Mouse (Mus musculus) forebrain, postnatal 0 days (tissue): Measurements from ENCODE around the gene Scarb1. TPM values are rescaled to one million over a fixed set of nuclear protein-coding genes. Genes with fewer than 3 reads are reported as not detected.

Source experiments
- ATAC-seq: fragments of 200-750 bp; cut with Nextera tagmentation; 2 replicates; pipeline ENCODE4 v1.8.0; 2017; ENCODE audit warnings: mild to moderate bottlenecking, moderate library complexity
- DNase-seq: peaks from one replicate; pipeline ENCODE4 v3.0.0-alpha.2; 2015
- H3K27ac ChIP-seq: fragments of 300-500 bp; sonication (generic); 2 replicates; pipeline ENCODE4 v1.5.1; 2014; ENCODE audit warnings: low read depth, mild to moderate bottlenecking, antibody characterized with exemption, low read length, moderate library complexity, mixed read lengths
- H3K27me3 ChIP-seq: fragments of 300-500 bp; sonication (generic); 2 replicates; pipeline ENCODE4 v1.6.1; 2014; ENCODE audit warnings: mild to moderate bottlenecking, low read length, mixed read lengths; ENCODE audit not compliant: insufficient read depth
- H3K36me3 ChIP-seq: fragments of 300-500 bp; sonication (generic); 2 replicates; pipeline ENCODE4 v1.6.1; 2014; ENCODE audit warnings: mild to moderate bottlenecking, moderate library complexity; ENCODE audit not compliant: insufficient read depth
- H3K4me1 ChIP-seq: fragments of 300-500 bp; sonication (generic); 2 replicates; pipeline ENCODE4 v1.6.1; 2014; ENCODE audit warnings: antibody characterized with exemption; ENCODE audit not compliant: insufficient read depth
- H3K4me2 ChIP-seq: fragments of 300-500 bp; sonication (generic); 2 replicates; pipeline ENCODE4 v1.6.1; 2014; ENCODE audit warnings: low read depth, mild to moderate bottlenecking, moderate library complexity
- H3K4me3 ChIP-seq: fragments of 300-500 bp; sonication (generic); 2 replicates; pipeline ENCODE4 v1.5.1; 2014; ENCODE audit warnings: low read depth, low read length, mixed read lengths
- H3K9ac ChIP-seq: fragments of 300-500 bp; sonication (generic); 2 replicates; pipeline ENCODE4 v1.6.1; 2014; ENCODE audit warnings: mild to moderate bottlenecking
- H3K9me3 ChIP-seq: fragments of 300-500 bp; sonication (generic); 2 replicates; pipeline ENCODE4 v1.6.1; 2016; ENCODE audit warnings: low read length
- CTCF ChIP-seq: sonication (generic); IDR thresholded peaks from 2 replicates; pipeline ENCODE4 v1.5.1; 2016; ENCODE audit warnings: antibody characterized with exemption, control low read depth, low read depth
- WGBS: fragments of 180-500 bp; shearing (Covaris S2); extraction: QIAGEN DNeasy Blood & Tissue Kit; methylation state at CpG from one replicate; pipeline ENCODE4 v1.1.7; 2014; 5-methylcytosine and 5-hydroxymethylcytosine counted together
- polyA plus RNA-seq: library from polyadenylated mRNA; unstranded; fragments of >200 nt; fragmentation: Nextera tagmentation; extraction: Ambion mirVana; gene quantifications from 2 replicates; pipeline ENCODE4 v1.2.1, GENCODE M21; 2015
- total RNA-seq: library from RNA; depleted of rRNA; stranded (reverse); fragments of >200 nt; gene quantifications from 2 replicates; pipeline ENCODE4 v1.2.3, GENCODE M21; 2014

Gene Scarb1
- total and polyA plus RNA-seq, 2 experiments from 2014 or later, result 52.7 to 55.9 TPM

DNA sequence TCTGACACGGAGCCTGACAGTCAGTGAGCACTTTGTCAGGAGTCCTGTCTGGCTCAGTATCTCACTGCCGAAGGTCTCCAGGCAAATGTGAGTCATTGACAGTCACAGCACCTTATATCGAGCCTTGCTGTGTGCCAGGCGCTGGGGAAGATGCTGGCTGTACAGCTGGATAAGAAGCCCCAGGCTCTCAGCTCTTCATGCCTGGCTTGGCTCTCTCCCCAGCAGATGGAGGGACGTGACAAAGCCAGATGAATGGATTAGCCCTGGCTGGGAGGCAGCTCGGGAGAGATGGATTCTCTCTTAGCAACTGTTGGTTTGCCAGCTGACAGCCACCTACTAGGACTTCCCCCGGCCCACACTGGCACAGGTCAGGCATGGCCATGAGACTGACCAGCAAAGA is 78.3 kb downstream of the Scarb1 start:
- peak overlapping the region; percentile 21; the same call in 1 of the 2 replicates for H3K27ac ChIP-seq
- 21% methylated on average over 7 of the region's 7 CpGs for WGBS

DNA sequence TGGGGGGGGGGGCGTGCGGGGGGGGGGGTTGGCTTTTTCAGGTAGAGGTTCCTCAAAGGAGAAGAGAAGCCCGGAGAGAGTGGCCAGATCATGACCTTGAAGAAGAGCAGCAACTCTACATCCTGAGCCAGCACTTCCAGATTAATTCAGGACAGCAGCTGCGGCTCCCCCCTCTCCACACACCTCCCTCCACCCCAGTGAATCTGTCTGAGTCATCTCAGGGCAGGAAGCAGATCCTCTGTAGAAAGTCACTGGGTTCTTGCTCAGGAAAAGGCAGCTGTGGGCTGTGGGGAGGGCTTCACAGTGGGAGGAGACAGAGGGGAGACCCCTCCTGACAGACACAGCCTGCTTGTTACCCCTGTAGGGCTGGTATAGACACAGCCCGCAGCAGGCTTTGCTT is 87.0 kb downstream of the Scarb1 start:
- H3K9me3 ChIP-seq, result no peaks in the 10 kb centered on the region
- no peaks in the 10 kb centered on the region for H3K36me3 ChIP-seq
- TF ChIP-seq CTCF, result no peak
- no peak overlapping the region for H3K9ac ChIP-seq
- H3K27me3 ChIP-seq, result no peaks in the 10 kb centered on the region
- ATAC-seq, result no peak
- H3K4me3 ChIP-seq, result no peak overlapping the region
- no peak overlapping the region for H3K4me2 ChIP-seq
- DNase-seq, result no peak
- H3K4me1 ChIP-seq, result no peaks in the 10 kb centered on the region
- no peak overlapping the region for H3K27ac ChIP-seq
- WGBS, result 62% methylated on average over 5 of the region's 5 CpGs

More for the DNA sequence above, 78.3 kb downstream of the Scarb1 start:
- Histone ChIP-seq H3K4me2 (no peak overlapping the region), H3K4me3 (no peak overlapping the region), H3K36me3 (no peaks in the 10 kb centered on the region), H3K9ac (no peak overlapping the region), H3K27me3 (no peaks in the 10 kb centered on the region), H3K4me1 (peaks cover 10% of the 10 kb centered on the region), H3K9me3 (no peaks in the 10 kb centered on the region)
- DNase-seq (peak; percentile 79), ATAC-seq (peak; percentile 50)
- TF ChIP-seq CTCF, result no peak

DNA sequence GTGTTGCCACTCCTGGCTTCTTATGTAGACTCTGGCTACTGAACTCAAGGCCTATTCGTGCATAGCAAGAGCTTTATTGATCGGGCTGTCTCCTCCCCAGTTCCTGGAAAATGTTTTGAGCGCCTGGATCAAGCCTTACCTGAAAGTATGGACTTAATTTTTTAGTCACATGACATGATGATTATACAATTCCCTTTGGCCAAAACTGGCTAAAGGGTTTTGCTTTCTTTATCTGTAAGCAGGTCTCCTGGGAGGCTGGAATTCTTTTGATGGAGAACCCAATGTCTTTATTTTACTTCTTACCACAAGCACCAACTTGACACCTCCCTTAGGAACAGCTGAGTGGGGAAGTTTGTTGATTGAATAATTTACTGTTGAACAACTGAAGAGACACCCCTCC is 87.4 kb downstream of the Scarb1 start:
- Histone ChIP-seq H3K4me2 (no peak overlapping the region), H3K27me3 (no peaks in the 10 kb centered on the region), H3K4me3 (no peak overlapping the region), H3K36me3 (no peaks in the 10 kb centered on the region), H3K9ac (no peak overlapping the region), H3K4me1 (no peaks in the 10 kb centered on the region), H3K27ac (no peak overlapping the region), H3K9me3 (no peaks in the 10 kb centered on the region)
- TF ChIP-seq CTCF, result no peak
- DNase-seq (no peak), ATAC-seq (no peak)
- 88% methylated on average over 3 of the region's 3 CpGs for WGBS

DNA sequence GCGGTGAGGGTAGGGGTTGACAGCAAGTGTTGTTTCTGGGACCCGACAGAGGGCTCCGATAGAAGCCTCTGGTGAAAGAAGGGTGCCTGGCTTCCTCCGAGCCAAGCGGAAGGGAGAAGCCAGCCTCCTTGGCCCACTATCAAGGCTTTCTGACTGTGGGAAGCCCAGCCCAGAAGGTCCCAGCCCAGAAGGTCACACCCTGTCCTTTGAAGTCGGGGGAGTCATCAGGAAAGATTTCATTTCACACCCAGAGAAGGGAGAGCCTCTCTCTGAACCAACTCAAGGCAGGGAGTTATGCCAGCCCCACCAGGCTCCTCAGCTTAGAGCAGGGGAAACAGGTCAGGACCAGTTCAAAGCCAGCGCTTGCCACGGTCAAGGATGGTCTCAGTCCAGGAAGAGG is 88.2 kb downstream of the Scarb1 start:
- Histone ChIP-seq H3K4me2 (no peak overlapping the region), H3K27ac (no peak overlapping the region), H3K4me1 (no peaks in the 10 kb centered on the region), H3K27me3 (no peaks in the 10 kb centered on the region), H3K36me3 (no peaks in the 10 kb centered on the region), H3K9ac (no peak overlapping the region), H3K4me3 (no peak overlapping the region), H3K9me3 (no peaks in the 10 kb centered on the region)
- TF ChIP-seq CTCF, result no peak
- WGBS, result 84% methylated on average over 8 of the region's 8 CpGs
- DNase-seq (no peak), ATAC-seq (no peak)

DNA sequence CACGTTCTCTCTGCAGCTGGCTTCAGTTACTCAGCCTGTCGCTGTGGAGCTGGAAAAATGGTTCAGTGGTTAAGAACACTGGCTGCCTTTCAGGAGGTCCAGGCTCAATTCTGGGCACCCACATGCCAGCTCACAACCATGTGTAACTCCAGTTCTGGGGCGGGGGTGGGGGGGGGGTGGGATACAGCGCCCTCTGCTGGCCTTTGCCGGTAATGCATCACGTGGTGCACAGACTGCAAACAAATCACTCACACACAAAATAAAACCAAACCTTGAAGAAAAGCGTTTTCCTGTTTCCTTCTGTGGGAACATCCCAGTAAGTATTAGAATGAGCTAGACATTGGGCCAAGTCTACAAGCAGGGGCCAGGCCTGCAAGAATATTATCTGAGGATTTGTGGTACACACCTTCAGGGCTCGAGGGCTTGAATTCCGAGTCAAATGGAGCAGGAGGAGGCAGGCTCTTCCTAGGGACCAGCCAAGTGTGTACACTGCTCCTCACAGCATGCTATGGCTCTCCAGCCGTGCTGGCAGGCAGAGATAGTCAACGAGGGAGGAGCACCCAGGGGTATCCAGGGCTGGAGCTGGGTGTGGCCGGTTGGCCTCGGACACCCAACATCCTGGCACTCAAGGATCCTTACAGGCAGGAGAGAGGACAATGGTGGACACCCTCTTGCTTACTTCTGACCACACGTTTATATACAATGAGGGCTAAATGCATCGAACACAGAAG is 88.8 kb downstream of the Scarb1 start:
- no peak for ATAC-seq
- Histone ChIP-seq H3K27ac (peak overlapping the region; percentile 23; the same call in 1 of the 2 replicates), H3K4me3 (no peak overlapping the region), H3K9ac (no peak overlapping the region), H3K4me1 (no peaks in the 10 kb centered on the region), H3K27me3 (no peaks in the 10 kb centered on the region), H3K9me3 (no peaks in the 10 kb centered on the region), H3K36me3 (no peaks in the 10 kb centered on the region), H3K4me2 (no peak overlapping the region)
- peak; percentile 55 for TF ChIP-seq CTCF
- WGBS, result 62% methylated on average over 15 of the region's 15 CpGs
- no peak for DNase-seq

DNA sequence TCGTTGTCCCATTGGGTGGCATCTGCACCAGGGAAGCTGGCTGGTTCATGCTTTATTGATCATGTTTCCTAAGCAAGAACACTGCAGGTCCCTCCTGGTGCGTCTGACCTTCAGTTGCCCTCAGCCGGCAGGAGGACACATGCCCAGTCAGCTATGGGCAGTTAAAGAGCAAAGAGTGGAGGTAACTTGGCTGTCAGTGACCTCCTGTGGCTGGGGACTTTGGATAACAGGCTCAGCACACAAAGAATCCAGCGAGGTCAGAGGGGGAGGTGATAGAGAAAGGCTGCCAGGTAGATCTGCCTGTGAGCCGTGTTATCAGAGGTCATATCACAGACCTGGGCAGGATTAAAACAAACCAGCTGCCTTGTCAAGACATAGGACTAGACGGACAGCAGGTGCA is 91.7 kb downstream of the Scarb1 start:
- no peak overlapping the region for H3K9ac ChIP-seq

DNA sequence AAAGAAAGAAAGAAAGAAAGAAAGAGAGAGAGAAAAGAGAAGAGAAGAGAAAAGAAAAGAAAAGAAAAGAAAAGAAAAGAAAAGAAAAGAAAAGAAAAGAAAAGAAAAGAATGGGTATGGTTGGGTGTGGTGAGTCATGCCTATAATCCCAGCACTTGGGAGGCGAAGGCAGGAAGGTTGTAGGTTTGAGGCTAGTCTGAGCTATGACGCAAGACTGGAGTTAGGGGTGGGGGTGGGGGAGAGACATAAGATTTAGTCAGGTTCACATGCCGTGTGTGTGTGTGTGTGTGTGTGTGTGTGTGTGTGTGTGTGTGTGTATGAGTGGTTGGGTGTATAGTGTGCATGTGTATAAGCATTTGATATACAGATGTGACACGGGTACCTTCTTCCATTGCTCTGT is 94.2 kb downstream of the Scarb1 start:
- Histone ChIP-seq H3K27me3 (no peaks in the 10 kb centered on the region), H3K9me3 (no peaks in the 10 kb centered on the region), H3K4me2 (no peak overlapping the region), H3K4me1 (peaks cover 21% of the 10 kb centered on the region), H3K9ac (no peak overlapping the region), H3K4me3 (no peak overlapping the region), H3K36me3 (no peaks in the 10 kb centered on the region), H3K27ac (no peak overlapping the region)
- TF ChIP-seq CTCF, result no peak
- WGBS, result 97% methylated on average over 4 of the region's 4 CpGs
- ATAC-seq (no peak), DNase-seq (no peak)

More for the DNA sequence above, 91.7 kb downstream of the Scarb1 start:
- Histone ChIP-seq H3K4me1 (peaks cover 14% of the 10 kb centered on the region), H3K4me3 (no peak overlapping the region), H3K27me3 (no peaks in the 10 kb centered on the region), H3K4me2 (no peak overlapping the region), H3K36me3 (no peaks in the 10 kb centered on the region), H3K27ac (no peak overlapping the region), H3K9me3 (no peaks in the 10 kb centered on the region)
- no peak for ATAC-seq
- no peak for DNase-seq
- no peak for TF ChIP-seq CTCF
- 61% methylated on average over 6 of the region's 6 CpGs for WGBS
